ENCODE assay signal across 33 mouse cellular contexts in genomic region chr11:17166627-17167026, GRCm38 (mm10). TPM values are rescaled to one million over a fixed set of nuclear protein-coding genes. Genes with fewer than 3 reads are reported as not detected.
DNase-seq lines count a peak whose midpoint lies in the region; ATAC-seq lines count a peak whose summit lies in the region.
"Had no signal": no experiment of that assay in that cellular context is flagged by ENCODE, and none has a peak within 500 bp of the region (broad histone marks: within the 10 kb centered on the region; RNA-seq: fewer than 3 reads in every experiment).

No protein-coding gene starts in this region.

- H3K27me3 ChIP-seq in hindbrain, embryonic 13.5 days, result no peaks in the 10 kb centered on the region
- H3K27me3 ChIP-seq: embryonic facial prominence, embryonic 12.5 days; forebrain, embryonic 12.5 days; heart, embryonic 15.5 days; hindbrain, embryonic 12.5 days; limb, embryonic 12.5 days; liver, embryonic 15.5 days; midbrain, embryonic 12.5 days; neural tube, embryonic 13.5 days; stomach, embryonic 15.5 days had no signal

- no peak overlapping the region for H3K4me3 ChIP-seq in hindbrain, embryonic 13.5 days
- H3K4me3 ChIP-seq: embryonic facial prominence, embryonic 12.5 days; forebrain, embryonic 12.5 days; heart, embryonic 10.5 days; heart, embryonic 15.5 days; hindbrain, embryonic 12.5 days; left cerebral cortex, adult 2 months; limb, embryonic 12.5 days; liver, embryonic 15.5 days; midbrain, embryonic 12.5 days; neural tube, embryonic 13.5 days; stomach, embryonic 15.5 days had no signal

- no peaks in the 10 kb centered on the region for H3K9me3 ChIP-seq in hindbrain, embryonic 13.5 days
- H3K9me3 ChIP-seq: embryonic facial prominence, embryonic 12.5 days; forebrain, embryonic 12.5 days; heart, embryonic 10.5 days; heart, embryonic 15.5 days; hindbrain, embryonic 12.5 days; limb, embryonic 12.5 days; liver, embryonic 15.5 days; midbrain, embryonic 12.5 days; neural tube, embryonic 13.5 days; stomach, embryonic 15.5 days had no signal

- no peak overlapping the region; the same call in 1 of the 2 replicates for H3K27ac ChIP-seq in hindbrain, embryonic 13.5 days
- H3K27ac ChIP-seq: embryonic facial prominence, embryonic 12.5 days; forebrain, embryonic 12.5 days; heart, embryonic 10.5 days; heart, embryonic 15.5 days; hindbrain, embryonic 12.5 days; left cerebral cortex, adult 2 months; limb, embryonic 12.5 days; liver, embryonic 15.5 days; midbrain, embryonic 12.5 days; neural tube, embryonic 13.5 days; stomach, embryonic 15.5 days had no signal

- WGBS in hindbrain, embryonic 13.5 days, result 89% methylated on average over 7 of the region's 7 CpGs

- no peak overlapping the region for H3K9ac ChIP-seq in hindbrain, embryonic 13.5 days
- H3K9ac ChIP-seq: embryonic facial prominence, embryonic 12.5 days; forebrain, embryonic 12.5 days; forebrain, postnatal 0 days; heart, embryonic 15.5 days; hindbrain, embryonic 12.5 days; limb, embryonic 12.5 days; liver, embryonic 15.5 days; lung, embryonic 14.5 days; midbrain, embryonic 12.5 days; neural tube, embryonic 13.5 days; stomach, embryonic 15.5 days had no signal

- peak; percentile 36 to 41 for DNase-seq in spleen, adult 18-20 months
- no peak for DNase-seq in spleen, adult 12 weeks (ENCODE audit: low spot score)
- DNase-seq in testis, postnatal 10 days (ENCODE audit: low spot score), result no peak
- no peak for DNase-seq in yolk sac, embryonic 10.5 days (ENCODE audit: low spot score)
- DNase-seq: adrenal gland, postnatal 36 days; cerebellum, adult 8-10 months; cerebellum, postnatal 36 days; embryo, embryonic 11 days; forebrain, postnatal 0 days; gastrocnemius, postnatal 10 days; heart, adult 11 months; kidney, postnatal 10 days; layer of hippocampus, adult 9-11 months; lung, embryonic 14.5 days; lung, postnatal 14 days; right cerebral cortex, postnatal 25 days; thymus, postnatal 36 days had no signal

- H3K4me1 ChIP-seq in hindbrain, embryonic 13.5 days (replicated peaks), result peaks cover 57% of the 10 kb centered on the region

- H3K4me2 ChIP-seq in hindbrain, embryonic 13.5 days, result no peak overlapping the region
- H3K4me2 ChIP-seq: embryonic facial prominence, embryonic 12.5 days; forebrain, embryonic 12.5 days; heart, embryonic 15.5 days; hindbrain, embryonic 12.5 days; limb, embryonic 12.5 days; liver, embryonic 15.5 days; lung, embryonic 14.5 days; midbrain, embryonic 12.5 days; neural tube, embryonic 13.5 days; stomach, embryonic 15.5 days had no signal

- peak; percentile 28 to 29; a peak in 2 of 4 replicates for ATAC-seq in hematopoietic stem cell, adult 5-6 weeks (replicated peaks in 1 of 2; ENCODE audit: insufficient read depth in 1 of 2, low FRiP score in 2 of 2, low TSS enrichment in 1 of 2, low read depth in 1 of 2, poor library complexity in 2 of 2, severe bottlenecking in 2 of 2)
- ATAC-seq in neutrophil, adult 5-6 weeks (ENCODE audit: extremely low read depth, insufficient number of reproducible peaks, low FRiP score, poor library complexity, severe bottlenecking), result peak; percentile 85
- no peak for ATAC-seq in hindbrain, embryonic 13.5 days (ENCODE audit: low FRiP score)
- ATAC-seq: CD4-positive, CD25-positive, alpha-beta regulatory T cell, adult 4 months; forebrain, postnatal 0 days; intestine, postnatal 0 days had no signal

- no peaks in the 10 kb centered on the region for H3K36me3 ChIP-seq in hindbrain, embryonic 13.5 days
- H3K36me3 ChIP-seq: embryonic facial prominence, embryonic 12.5 days; forebrain, embryonic 12.5 days; heart, embryonic 10.5 days; heart, embryonic 15.5 days; hindbrain, embryonic 12.5 days; limb, embryonic 12.5 days; liver, embryonic 15.5 days; midbrain, embryonic 12.5 days; neural tube, embryonic 13.5 days; stomach, embryonic 15.5 days had no signal

RNA-seq across cellular contexts. Expression of gene Ppp3r1, which starts 7.6 kb away (rescaled TPM):
- 57.2 and 94.9 TPM in 2 replicates for total RNA-seq in hematopoietic stem cell, adult 5-6 weeks (2017)
- total RNA-seq in neutrophil, adult 5-6 weeks (2017), result 79.3 and 82.9 TPM in 2 replicates
- 178 and 180 TPM in 2 replicates for polyA plus RNA-seq in hindbrain, embryonic 13.5 days (2015; fragmentation: Nextera tagmentation; extraction: Ambion mirVana)

RNA-seq across cellular contexts. Expression of gene Wdr92, which starts 15.3 kb away (rescaled TPM):
- 25.8 and 28.3 TPM in 2 replicates for total RNA-seq in hematopoietic stem cell, adult 5-6 weeks (2017)
- total RNA-seq in neutrophil, adult 5-6 weeks (2017), result 15.8 and 16.1 TPM in 2 replicates
- polyA plus RNA-seq in hindbrain, embryonic 13.5 days (2015; fragmentation: Nextera tagmentation; extraction: Ambion mirVana), result 20.6 and 22.4 TPM in 2 replicates

RNA-seq across cellular contexts. Expression of gene Pno1, which starts 44.7 kb away (rescaled TPM):
- total RNA-seq in hematopoietic stem cell, adult 5-6 weeks (2017), result 58.8 and 101 TPM in 2 replicates
- 20.4 and 22.7 TPM in 2 replicates for total RNA-seq in neutrophil, adult 5-6 weeks (2017)
- 50.3 and 51.0 TPM in 2 replicates for polyA plus RNA-seq in hindbrain, embryonic 13.5 days (2015; fragmentation: Nextera tagmentation; extraction: Ambion mirVana)

Comparison
In these comparisons a context has a peak if more than half of its experiments do, and no peak if none do; other contexts are left out.
1. DNase-seq: peak in spleen, adult 18-20 months (2 of 2); none in spleen, adult 12 weeks (single experiment), testis, postnatal 10 days (single experiment) and yolk sac, embryonic 10.5 days (single experiment).